Mouse (Mus musculus) adrenal gland, adult 2 months (tissue): Measurements from ENCODE around the gene Efl1. TPM values are rescaled to one million over a fixed set of nuclear protein-coding genes. Genes with fewer than 3 reads are reported as not detected.
"Not testable (repeated sequence)": the region's sequence is repeated elsewhere in the genome, so short reads cannot be mapped to it uniquely, and the experiment has no call there.

Experiments
- DNase-seq: peaks from one replicate; pipeline ENCODE4 v3.0.0; 2021
- polyA plus RNA-seq: library from polyadenylated mRNA; depleted of rRNA; stranded (reverse); fragments of >200 nt; gene quantifications from 2 replicates; pipeline ENCODE4 v1.2.3, GENCODE M21; 2012
- total RNA-seq, 2 experiments: library from RNA; stranded (reverse); gene quantifications; 2 replicates each; pipeline ENCODE4 v1.2.3; 2021

Gene Efl1
- total and polyA plus RNA-seq, 3 experiments, result 1.2 to 19.9 (median 16.4) TPM

- DNase-seq, result no peak
These were observed 110.1 kb downstream of the Efl1 start for GRCm38 (mm10) chr7:82758521-82758920.

DNA sequence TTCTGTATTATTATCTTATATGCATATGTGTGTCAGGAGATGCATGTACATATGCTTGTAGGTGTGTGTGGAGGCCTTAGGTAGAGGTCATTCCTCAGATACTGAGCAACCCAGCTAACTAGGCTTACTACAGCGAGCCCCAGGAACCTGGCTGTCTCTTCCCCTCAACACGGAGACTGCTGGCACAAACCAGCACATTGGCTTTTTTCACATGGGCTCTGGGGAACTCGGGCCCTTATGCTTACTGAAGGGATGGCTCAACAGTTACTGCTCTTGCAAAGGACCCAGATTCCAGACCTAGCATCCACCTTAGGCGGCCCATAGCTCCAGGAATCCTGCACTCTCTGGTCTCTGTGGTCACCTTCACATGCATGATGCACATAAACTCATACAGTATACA, 110.7 kb downstream of the Efl1 start:
- DNase-seq, result no peak

- DNase-seq, result no peak
These were observed 116.5 kb downstream of the Efl1 start for GRCm38 (mm10) chr7:82764951-82765350.

- DNase-seq, result no peak
These were observed 118.2 kb downstream of the Efl1 start for GRCm38 (mm10) chr7:82766623-82767022.

DNA sequence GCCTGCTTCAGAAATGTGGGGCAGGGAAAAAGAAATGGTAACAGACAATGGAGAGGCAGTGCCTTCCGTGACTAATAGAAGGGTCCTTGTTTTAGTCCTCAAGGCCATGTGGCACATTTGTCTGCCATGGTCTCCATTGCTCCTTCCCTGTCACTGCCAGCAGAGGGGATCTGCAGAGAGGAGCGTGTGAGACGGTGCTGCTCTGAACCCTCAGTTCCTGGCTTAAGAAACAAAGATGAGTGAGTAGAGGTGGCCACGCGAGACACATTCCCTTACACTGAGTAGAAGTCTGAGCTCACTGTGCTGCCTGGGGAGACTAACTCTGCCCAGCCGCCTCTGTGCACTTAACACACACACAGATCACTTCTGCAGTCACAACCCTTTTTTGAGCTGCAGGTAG, 121.8 kb downstream of the Efl1 start:
- DNase-seq, result peak; percentile 47

- not testable (repeated sequence) for DNase-seq
These were observed 122.7 kb downstream of the Efl1 start for GRCm38 (mm10) chr7:82770957-82771660.

GRCm38 (mm10) chr7:82771661-82772021, 123.2 kb downstream of the Efl1 start:
- DNase-seq, result not testable (repeated sequence)

GRCm38 (mm10) chr7:82772481-82772880, 124.1 kb downstream of the Efl1 start:
- DNase-seq, result no peak

DNA sequence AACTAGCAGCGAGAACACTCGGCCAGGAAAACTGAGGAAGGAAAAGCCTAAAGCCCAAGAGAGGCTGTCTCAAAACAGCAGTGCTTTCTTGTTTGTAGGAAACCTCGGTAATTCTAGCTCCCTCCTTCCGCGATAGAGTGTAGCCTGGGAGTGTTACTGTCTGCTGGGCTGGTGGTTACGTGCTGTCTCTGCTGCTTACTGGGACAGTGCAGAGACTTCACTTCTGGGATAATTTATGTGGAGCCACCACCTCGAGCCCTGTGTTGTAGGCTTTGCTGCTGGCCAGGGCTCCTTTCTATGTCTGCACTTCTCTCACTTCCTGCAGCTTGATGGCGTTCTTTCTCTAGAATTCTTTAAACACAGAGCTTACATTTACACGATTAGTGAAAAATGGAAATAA, 124.7 kb downstream of the Efl1 start:
- DNase-seq, result no peak

DNA sequence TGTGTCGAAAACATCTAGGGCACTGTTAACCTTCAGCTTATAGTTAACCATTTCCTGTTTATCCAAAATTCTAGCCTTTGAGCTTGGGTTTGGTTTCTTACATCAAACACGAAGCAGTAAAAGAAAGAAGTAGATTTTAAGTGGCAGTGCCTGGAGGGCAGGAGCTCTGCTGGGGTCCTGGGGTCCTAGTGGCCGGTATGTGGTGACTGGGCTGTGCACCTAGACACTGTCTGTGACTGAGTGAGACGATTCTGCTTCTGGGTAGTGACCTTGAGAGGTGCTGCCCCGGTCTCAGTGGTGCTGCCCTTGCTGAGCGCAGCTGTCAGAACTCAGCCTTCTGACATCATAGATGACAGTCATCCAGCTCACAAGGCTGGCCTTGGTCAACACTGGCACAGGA, 125.5 kb downstream of the Efl1 start:
- DNase-seq, result peak; percentile 75

GRCm38 (mm10) chr7:82775090-82775489, 126.7 kb downstream of the Efl1 start:
- no peak for DNase-seq

DNA sequence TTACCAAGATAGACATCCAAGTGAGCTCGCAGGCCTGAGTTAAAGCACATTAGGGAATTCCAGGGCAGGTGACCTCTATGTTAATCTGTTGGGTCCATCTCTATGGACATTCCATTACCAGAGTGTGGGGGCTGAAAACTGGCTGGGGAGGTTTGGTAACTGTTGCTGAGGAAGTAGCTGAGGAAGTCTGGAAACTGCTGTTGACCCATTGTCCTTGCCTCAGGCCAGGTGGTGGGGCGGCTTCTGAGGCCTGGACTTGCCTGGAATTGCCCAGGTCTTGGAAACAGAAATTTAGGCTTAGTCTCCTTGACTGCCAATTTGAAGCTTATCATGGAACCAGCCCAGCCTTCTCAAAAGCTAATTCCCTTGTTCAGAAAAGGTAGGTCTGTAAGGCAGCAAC, 134.7 kb downstream of the Efl1 start:
- DNase-seq, result no peak

- no peak for DNase-seq
These were observed 135.3 kb downstream of the Efl1 start for GRCm38 (mm10) chr7:82783693-82784092.

- no peak for DNase-seq
These were observed 137.0 kb downstream of the Efl1 start for GRCm38 (mm10) chr7:82785335-82785934.

DNA sequence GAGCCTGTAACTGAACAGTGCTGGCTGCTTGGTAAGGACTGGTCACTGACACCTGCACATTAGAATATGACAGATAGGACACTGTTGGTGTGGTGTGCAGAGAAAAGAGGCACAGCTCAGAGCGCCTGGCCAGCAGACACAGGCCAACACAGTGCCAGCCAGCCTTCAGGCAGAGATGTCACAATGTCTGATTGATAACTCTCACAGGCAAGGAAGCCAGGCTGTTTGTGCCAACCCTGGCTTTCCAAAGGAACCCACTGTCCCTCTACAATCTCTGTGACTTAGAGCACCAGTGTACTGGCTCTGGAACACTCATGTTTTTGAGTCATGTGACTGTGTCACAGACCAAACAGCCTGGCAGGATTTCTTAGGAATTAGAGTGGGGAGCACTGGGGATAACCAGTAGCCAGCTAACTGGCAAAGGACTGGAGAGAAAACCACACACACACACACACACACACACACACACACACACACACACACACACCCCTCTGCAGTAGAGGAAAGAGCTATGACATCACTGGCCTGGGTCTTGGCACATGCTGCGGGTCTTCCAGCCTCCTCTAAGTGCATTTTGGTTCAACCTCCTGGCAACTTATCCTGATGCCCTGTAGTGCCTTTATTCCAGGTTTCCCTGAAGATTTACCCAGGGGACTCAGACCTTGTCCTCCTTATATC, 137.7 kb downstream of the Efl1 start:
- peak; percentile 74 for DNase-seq

- DNase-seq, result no peak
These were observed 144.2 kb downstream of the Efl1 start for GRCm38 (mm10) chr7:82792644-82793043.

DNA sequence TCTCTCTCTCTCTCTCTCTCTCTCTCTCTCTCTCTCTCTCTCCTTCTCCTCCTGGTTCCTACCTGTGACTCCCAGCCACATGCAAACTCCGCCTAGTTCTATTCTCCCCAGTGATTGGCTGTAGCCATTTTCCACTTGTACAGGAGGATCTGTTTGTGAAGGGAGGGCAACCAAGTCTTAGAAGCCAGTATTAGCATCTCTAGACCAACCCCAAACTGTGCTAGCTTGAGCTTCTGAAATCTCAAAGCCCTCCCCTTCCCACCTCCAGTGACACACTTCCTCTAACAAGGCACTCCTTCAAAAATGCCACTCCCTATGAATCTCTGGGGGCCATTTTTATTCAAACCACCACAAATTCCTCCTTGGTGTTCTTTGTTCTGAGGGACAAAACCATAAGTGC, 144.7 kb downstream of the Efl1 start:
- DNase-seq, result no peak

- no peak for DNase-seq
These were observed 146.1 kb downstream of the Efl1 start for GRCm38 (mm10) chr7:82794542-82794941.

DNA sequence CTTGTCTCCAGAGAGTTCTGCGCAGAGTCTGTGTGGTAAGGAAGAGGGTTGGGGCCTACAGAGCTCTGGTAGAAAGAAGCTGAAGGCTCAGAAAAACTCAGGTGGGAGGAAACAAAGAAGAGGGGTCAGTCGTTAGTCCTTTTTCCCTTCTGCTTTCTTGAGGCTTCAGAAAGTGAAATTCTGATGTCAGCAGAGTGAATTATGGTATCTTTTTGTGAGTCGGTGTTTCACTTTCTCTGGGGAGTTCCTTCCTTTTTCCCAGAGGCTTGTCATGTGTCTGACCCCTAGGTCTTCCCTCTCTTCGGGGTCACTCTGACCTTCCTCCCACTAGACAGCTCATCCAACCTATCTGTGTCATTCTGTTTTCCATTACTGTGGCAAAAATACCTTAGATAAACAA, 153.8 kb downstream of the Efl1 start:
- no peak for DNase-seq

DNA sequence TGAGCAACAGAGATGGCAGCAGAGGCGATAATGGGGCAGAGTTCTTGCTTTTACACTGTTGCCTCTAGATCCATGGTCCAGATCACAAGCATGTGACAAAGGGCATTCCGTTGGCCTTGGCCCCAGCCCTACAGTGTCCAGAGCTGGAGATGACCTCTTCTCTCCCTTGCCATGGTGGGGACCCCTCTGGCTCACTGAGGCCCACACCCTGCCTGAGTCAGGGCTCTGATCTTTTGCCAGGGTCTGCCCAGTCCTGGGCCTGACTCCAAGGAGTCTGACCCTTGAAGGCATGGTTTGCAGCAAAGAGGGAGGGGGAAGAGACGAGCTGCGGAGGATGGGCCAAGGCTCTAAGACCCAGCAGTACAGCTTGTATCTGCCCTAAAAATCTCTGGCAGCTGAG, 159.8 kb downstream of the Efl1 start:
- peak; percentile 39 for DNase-seq

GRCm38 (mm10) chr7:82809126-82809525, 160.7 kb downstream of the Efl1 start:
- DNase-seq, result no peak

DNA sequence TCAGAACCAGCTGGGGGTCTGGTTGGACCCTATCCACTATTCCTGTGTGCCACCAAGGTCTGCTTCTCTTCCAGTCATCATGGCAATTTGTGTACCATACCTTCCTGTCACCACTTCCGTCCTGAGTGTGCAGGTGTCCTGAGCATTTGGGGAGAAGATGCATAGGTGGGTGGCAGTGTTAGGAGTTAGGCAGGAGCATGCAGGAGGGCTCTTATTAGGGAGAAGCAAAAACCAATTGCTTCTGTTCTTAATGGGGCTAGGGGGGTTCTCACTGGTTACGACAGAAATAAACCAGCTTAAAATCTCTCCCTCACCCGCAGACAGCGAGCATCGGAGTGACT, 162.4 kb downstream of the Efl1 start:
- no peak for DNase-seq

- DNase-seq, result no peak
These were observed 162.9 kb downstream of the Efl1 start for GRCm38 (mm10) chr7:82811140-82811851.
